Mouse (Mus musculus) gastrocnemius, postnatal 36 days (tissue): ENCODE results near the gene Nfia. TPM values are rescaled to one million over a fixed set of nuclear protein-coding genes. Genes with fewer than 3 reads are reported as not detected.

Experiments
- DNase-seq, 2 experiments: peaks; one replicate each; pipeline ENCODE4 v3.0.0; 2022
- intact Hi-C: fragments of 180-260 bp; cut with DNase I; formaldehyde crosslinking; loops from one replicate; pipeline ENCODE4 v1.15.1; 2025
- total RNA-seq, 2 experiments: library from RNA; stranded (reverse); gene quantifications; 2 replicates each; pipeline ENCODE4 v1.2.3; 2021

The Nfia gene
- total RNA-seq, 2 experiments from 2014 or later: 56.2 to 61.5 TPM

- DNase-seq: no peak
- intact Hi-C loops: no loop called here
Measured at GRCm38 (mm10) chr4:97806924-97807323, 34.4 kb downstream of the Nfia start.

GRCm38 (mm10) chr4:97808885-97809284 lies 36.4 kb downstream of the Nfia start:
- intact Hi-C loops: no loop called here
- no peak for DNase-seq

- DNase-seq: no peak
- intact Hi-C loops: no loop called here
Measured at GRCm38 (mm10) chr4:97809582-97810295, 37.2 kb downstream of the Nfia start.

DNA sequence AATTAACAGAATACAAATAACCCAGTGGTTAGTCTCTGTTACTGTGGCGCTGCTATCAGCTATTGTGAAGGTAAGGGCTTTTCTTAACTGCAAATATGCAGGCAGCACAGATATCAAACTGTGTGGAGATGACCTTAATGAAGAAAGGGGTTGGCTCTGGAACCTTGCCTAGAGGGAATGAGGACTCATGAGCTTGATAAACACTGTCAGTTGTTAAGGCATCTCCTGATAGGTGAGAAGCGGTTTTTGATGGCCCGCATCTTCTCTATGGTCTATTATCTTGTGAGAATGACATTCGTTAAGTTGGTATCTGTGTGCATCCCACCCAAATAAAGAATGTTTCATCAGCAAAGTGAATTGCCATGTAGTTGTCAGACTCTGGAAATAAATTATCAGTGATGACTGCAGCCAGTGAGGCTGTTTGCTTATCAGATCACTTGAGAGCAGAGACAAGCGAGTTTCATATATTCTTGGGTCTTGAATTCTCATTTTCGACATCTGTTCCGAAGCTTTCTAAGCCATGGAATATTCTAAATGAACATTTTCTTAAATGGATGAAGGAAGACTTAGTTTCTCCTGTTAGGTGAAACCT lies 37.9 kb downstream of the Nfia start:
- no peak for DNase-seq
- intact Hi-C loops: no loop called here

DNA sequence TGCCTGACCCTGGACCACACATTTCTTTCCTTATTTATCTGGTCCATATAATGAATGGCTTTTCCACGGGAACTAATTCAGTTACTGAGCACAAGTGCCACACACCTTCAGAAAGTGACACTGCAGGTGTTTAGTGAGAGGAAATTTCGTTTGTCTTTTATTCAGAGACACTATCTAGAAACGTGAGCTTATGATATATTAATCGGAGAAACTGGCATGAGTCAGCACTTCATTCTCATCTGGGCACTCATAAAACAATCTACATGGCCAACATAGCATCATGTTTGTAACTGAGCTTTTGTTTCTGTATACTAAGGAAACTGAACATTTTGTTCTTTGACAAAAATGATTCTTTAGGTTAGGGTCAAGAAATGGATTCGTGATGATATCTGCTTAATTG lies 40.5 kb downstream of the Nfia start:
- intact Hi-C loops: no loop called here
- no peak for DNase-seq

- DNase-seq: no peak
- intact Hi-C loops: no loop called here
Measured at GRCm38 (mm10) chr4:97813996-97814395, 41.5 kb downstream of the Nfia start.

GRCm38 (mm10) chr4:97814515-97814914 lies 42.0 kb downstream of the Nfia start:
- no peak for DNase-seq
- intact Hi-C loops: no loop called here

GRCm38 (mm10) chr4:97816001-97816400 lies 43.5 kb downstream of the Nfia start:
- no peak for DNase-seq
- intact Hi-C loops: no loop called here

- no peak for DNase-seq
- intact Hi-C loops: no loop called here
Measured at GRCm38 (mm10) chr4:97816753-97817152, 44.2 kb downstream of the Nfia start.

DNA sequence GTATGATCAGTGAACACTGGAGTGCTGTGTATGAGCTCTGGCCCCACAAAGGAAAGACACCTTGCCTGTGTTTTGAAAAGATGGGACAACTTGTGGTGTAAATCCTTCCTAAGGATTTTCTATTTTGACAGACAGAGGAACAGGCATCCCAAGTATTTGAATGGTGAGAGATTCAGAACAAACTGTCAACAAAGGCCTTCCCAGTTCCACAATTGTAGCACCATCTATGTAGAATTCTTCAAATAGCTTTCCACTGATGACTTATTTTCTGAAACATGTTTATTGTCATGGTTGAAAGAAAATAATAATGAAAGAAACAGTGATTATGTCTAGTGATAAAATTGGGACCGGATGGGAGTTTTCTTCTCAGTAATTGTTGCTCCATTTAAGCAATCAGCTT lies 45.2 kb downstream of the Nfia start:
- intact Hi-C loops: no loop called here
- no peak for DNase-seq

GRCm38 (mm10) chr4:97818498-97818897 lies 46.0 kb downstream of the Nfia start:
- no peak for DNase-seq
- intact Hi-C loops: no loop called here

DNA sequence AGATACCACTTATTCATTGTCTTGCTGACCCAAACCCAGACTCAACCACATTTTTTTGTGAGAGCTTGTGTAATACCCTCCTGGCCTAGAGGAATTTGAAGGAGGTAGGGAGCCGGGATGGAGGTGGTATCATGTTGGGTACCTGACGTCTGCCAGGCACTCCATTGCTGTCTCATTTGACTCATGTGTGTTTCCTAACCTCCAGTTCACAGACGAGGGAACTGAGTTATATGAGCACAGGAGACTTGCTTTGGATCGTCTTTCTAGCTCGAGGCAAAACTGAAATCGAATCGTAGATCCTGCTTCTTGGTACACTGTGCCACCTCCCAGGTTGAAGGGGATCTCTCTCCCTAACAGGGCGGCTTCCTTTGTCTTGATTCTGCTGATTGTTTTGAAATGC lies 46.6 kb downstream of the Nfia start:
- no peak for DNase-seq
- intact Hi-C loops: no loop called here

DNA sequence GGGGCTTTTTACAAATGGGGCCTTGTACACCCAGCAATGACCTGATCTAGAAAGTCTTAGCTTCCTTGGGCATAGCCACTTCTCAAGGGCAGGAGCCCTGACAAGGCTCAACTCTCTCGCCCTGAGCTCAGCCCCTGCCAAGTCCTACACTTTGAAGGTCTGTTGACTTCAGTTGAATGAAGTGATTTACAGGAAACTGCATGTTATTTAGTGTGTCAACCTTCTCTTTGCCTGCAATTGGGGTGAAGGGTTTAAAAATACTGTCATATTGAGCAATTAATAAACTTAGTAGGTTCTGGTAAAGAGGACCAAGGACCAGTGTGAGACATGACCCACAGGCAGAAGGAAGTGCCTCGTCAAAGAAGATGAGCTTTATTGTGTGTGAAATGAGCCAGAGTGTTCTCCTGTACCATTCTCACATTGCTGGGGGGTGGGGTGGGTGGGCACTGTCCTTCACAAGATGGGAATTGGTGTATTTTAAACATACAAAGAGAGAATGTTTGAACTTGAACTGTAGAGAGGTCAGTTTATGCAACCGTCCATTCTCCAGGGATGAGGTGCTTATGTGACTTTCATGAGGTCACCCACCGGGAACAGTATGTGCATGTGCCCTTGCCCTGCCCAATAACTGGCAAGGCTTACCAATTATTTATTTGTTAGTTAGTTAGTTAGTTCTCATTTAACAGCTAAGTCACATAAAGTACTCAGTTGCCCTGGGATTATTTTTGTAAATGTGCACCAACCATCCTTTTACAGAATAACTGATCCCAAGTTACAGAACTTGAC lies 48.1 kb downstream of the Nfia start:
- intact Hi-C loops: no loop called here

GRCm38 (mm10) chr4:97821556-97822251 lies 49.2 kb downstream of the Nfia start:
- intact Hi-C loops: no loop called here
- DNase-seq: no peak

More for the DNA sequence above, 48.1 kb downstream of the Nfia start:
- no peak for DNase-seq

DNA sequence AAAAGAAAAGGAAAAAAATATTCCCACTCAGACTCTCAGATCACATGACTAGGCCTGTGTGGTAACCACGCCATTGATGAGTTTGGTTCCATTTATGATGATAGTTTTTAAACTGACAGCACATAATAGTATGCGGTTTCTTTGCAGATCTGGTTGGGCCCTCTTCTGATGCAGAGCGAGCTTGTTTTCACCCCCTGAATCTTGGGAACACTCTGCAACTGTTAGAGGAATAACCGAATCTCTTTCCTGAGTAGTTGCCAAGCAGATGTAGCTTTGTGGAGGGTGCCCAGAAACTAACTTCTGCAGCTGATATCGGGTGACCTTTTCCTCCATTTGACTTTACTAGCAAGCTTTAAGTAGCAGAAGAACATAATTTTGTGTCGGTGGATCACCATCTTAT lies 51.0 kb downstream of the Nfia start:
- DNase-seq: no peak
- intact Hi-C loops: no loop called here

- no peak for DNase-seq
- intact Hi-C loops: no loop called here
Measured at GRCm38 (mm10) chr4:97824451-97824850, 51.9 kb downstream of the Nfia start.

DNA sequence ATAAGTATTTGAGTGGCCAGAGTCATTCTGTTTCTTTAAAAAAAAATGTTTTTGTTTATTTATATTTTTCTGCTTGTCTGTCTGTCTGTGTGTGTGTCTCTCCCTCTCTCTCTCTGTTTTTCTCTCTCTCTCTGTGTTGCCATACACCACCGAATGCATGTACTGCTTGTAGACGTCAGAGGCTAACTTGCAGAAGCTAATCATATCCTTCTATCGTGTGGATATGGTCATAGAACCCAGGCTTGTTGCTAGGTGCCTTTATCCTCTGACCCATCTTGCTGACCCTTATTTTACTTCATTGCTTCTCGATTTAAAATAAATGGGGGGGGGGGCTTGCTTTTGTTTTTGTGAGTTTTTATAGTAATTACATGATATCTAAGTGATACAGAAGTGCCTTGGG lies 52.9 kb downstream of the Nfia start:
- intact Hi-C loops: no loop called here
- DNase-seq: no peak

- no peak for DNase-seq
- intact Hi-C loops: no loop called here
Measured at GRCm38 (mm10) chr4:97825841-97826240, 53.3 kb downstream of the Nfia start.

DNA sequence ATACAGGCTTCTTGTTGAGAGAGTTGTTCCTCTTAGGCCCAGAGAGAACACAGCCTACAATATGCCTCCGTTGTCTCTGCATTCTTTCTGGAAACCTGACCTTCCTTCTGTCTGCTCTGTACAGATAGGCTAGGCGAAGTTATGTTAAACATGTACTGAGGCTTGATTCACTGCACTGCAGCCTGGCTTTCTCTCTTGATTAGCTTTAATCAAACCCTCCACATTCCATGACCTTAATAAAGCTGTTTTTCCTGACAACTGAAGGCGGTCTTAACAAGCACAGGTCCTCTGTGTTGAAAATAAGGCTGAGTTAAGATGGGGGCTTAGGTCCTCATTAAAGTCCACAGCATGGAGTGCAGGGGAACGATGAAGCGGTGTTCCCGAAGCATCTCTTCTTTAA lies 54.6 kb downstream of the Nfia start:
- no peak for DNase-seq
- intact Hi-C loops: no loop called here

- peak in 1 of 2 experiments; percentile 28 for DNase-seq
- intact Hi-C loops: no loop called here
Measured at GRCm38 (mm10) chr4:97828579-97828978, 56.0 kb downstream of the Nfia start.
